In genomic region chr4:102088235-102088867, GRCm38 (mm10) we compare ENCODE assay signal across 8 mouse cellular contexts. TPM values are rescaled to one million over a fixed set of nuclear protein-coding genes. Genes with fewer than 3 reads are reported as not detected.
DNase-seq lines count a peak whose midpoint lies in the region; ATAC-seq and TF ChIP-seq lines count a peak whose summit lies in the region.

No protein-coding gene starts in this region.

- peaks cover 7% of the 10 kb centered on the region; the same call in 1 of the 2 replicates for H3K4me1 ChIP-seq in megakaryocyte, embryonic 14.5 days
- H3K4me1 ChIP-seq in embryonic facial prominence, embryonic 10.5 days = peaks cover 15% of the 10 kb centered on the region
- 0 out of 2 replicates have a peak, but pooled peaks cover 2% of the 10 kb centered on the region for H3K4me1 ChIP-seq in hindbrain, postnatal 0 days (ENCODE audit: insufficient read depth, low read length)
- H3K4me1 ChIP-seq in midbrain, embryonic 12.5 days = peaks cover 12% of the 10 kb centered on the region

- no peak for DNase-seq in embryonic facial prominence, embryonic 10.5 days (ENCODE audit: low spot score)
- peak; percentile 44 for DNase-seq in hindbrain, postnatal 0 days (ENCODE audit: low spot score)
- DNase-seq in spleen, postnatal 4 days (ENCODE audit: low spot score in 2 of 2) = no peak
- no peak for DNase-seq in spleen, adult 18-20 months
- no peak for DNase-seq in ovary, adult 18-20 months (ENCODE audit: low spot score)

- H3K4me2 ChIP-seq in hindbrain, postnatal 0 days (ENCODE audit: low read depth, low read length) = peak overlapping the region; percentile 86
- peak overlapping the region; percentile 97 for H3K4me2 ChIP-seq in midbrain, embryonic 12.5 days (replicated peaks)

- peaks cover 24% of the 10 kb centered on the region for H3K27me3 ChIP-seq in megakaryocyte, embryonic 14.5 days (replicated peaks)
- H3K27me3 ChIP-seq in embryonic facial prominence, embryonic 10.5 days (replicated peaks; ENCODE audit: low read depth, poor library complexity, severe bottlenecking) = peaks cover 64% of the 10 kb centered on the region
- no peaks in the 10 kb centered on the region for H3K27me3 ChIP-seq in hindbrain, postnatal 0 days (ENCODE audit: insufficient read depth, low read length)
- H3K27me3 ChIP-seq in midbrain, embryonic 12.5 days = peaks cover 29% of the 10 kb centered on the region

- H3K9ac ChIP-seq in hindbrain, postnatal 0 days (replicated peaks; ENCODE audit: low read length) = peak overlapping the region; percentile 45
- peak overlapping the region; percentile 49 for H3K9ac ChIP-seq in midbrain, embryonic 12.5 days (replicated peaks)

- no peak for ATAC-seq in megakaryocyte, adult 5-6 weeks (ENCODE audit: poor library complexity, severe bottlenecking)
- peak; percentile 43 for ATAC-seq in hindbrain, postnatal 0 days
- ATAC-seq in midbrain, embryonic 12.5 days (ENCODE audit: low FRiP score, low read depth) = no peak; the same call in 1 of the 2 replicates

- peaks cover 11% of the 10 kb centered on the region for H3K9me3 ChIP-seq in megakaryocyte, embryonic 14.5 days
- no peaks in the 10 kb centered on the region for H3K9me3 ChIP-seq in embryonic facial prominence, embryonic 10.5 days
- H3K9me3 ChIP-seq in hindbrain, postnatal 0 days (ENCODE audit: low read length) = no peaks in the 10 kb centered on the region
- H3K9me3 ChIP-seq in midbrain, embryonic 12.5 days = no peaks in the 10 kb centered on the region

- peak overlapping the region; percentile 65; the same call in 1 of the 2 replicates for H3K27ac ChIP-seq in embryonic facial prominence, embryonic 10.5 days (replicated peaks)
- no peak overlapping the region; the same call in 1 of the 2 replicates for H3K27ac ChIP-seq in hindbrain, postnatal 0 days
- no peak overlapping the region for H3K27ac ChIP-seq in midbrain, embryonic 12.5 days (replicated peaks)

- 24% methylated on average over 15 of the region's 15 CpGs for WGBS in embryonic facial prominence, embryonic 10.5 days
- 22% methylated on average over 15 of the region's 15 CpGs for WGBS in hindbrain, postnatal 0 days
- 31% methylated on average over 15 of the region's 15 CpGs for WGBS in midbrain, embryonic 12.5 days

- H3K4me3 ChIP-seq in megakaryocyte, embryonic 14.5 days (replicated peaks) = peak overlapping the region; percentile 80
- H3K4me3 ChIP-seq in embryonic facial prominence, embryonic 10.5 days = peak overlapping the region; percentile 73
- peak overlapping the region; percentile 50 for H3K4me3 ChIP-seq in hindbrain, postnatal 0 days (ENCODE audit: low read length)
- H3K4me3 ChIP-seq in midbrain, embryonic 12.5 days = peak overlapping the region; percentile 61

- no peaks in the 10 kb centered on the region for H3K36me3 ChIP-seq in megakaryocyte, embryonic 14.5 days (replicated peaks; ENCODE audit: low read length)
- H3K36me3 ChIP-seq in embryonic facial prominence, embryonic 10.5 days (replicated peaks) = no peaks in the 10 kb centered on the region
- no peaks in the 10 kb centered on the region for H3K36me3 ChIP-seq in hindbrain, postnatal 0 days (ENCODE audit: insufficient read depth, low read length)
- no peaks in the 10 kb centered on the region for H3K36me3 ChIP-seq in midbrain, embryonic 12.5 days

- TF ChIP-seq CTCF in hindbrain, postnatal 0 days (IDR thresholded peaks at IDR 0.05; ENCODE audit: low read depth) = peak; percentile 6; the same call in 1 of the 2 replicates

RNA-seq across cellular contexts. Expression of gene Pde4b, which starts 1.0 kb away (rescaled TPM):
- 1.2 TPM in 1 of 2 replicates, not detected in the other for polyA plus RNA-seq in megakaryocyte, embryonic 14.5 days (2012; ENCODE audit: insufficient read depth, low replicate concordance)
- total RNA-seq in megakaryocyte, adult 5-6 weeks (2015) = 17.1 and 18.1 TPM in 2 replicates
- 16.7 and 20.0 TPM in 2 replicates for total RNA-seq in megakaryocyte, adult 5-6 weeks (2017)
- polyA plus RNA-seq in embryonic facial prominence, embryonic 10.5 days (2016; fragmentation: Nextera tagmentation; extraction: Ambion mirVana) = 8.0 and 8.2 TPM in 2 replicates
- total RNA-seq in hindbrain, postnatal 0 days (2014; rRNA removed) = 62.5 and 64.7 TPM in 2 replicates
- 46.2 and 46.8 TPM in 2 replicates for polyA plus RNA-seq in hindbrain, postnatal 0 days (2015; fragmentation: Nextera tagmentation; extraction: Ambion mirVana)
- 9.9 and 11.7 TPM in 2 replicates for polyA plus RNA-seq in midbrain, embryonic 12.5 days (2016; fragmentation: Nextera tagmentation; extraction: Ambion mirVana)
